Mouse (Mus musculus) forebrain, embryonic 14.5 days (tissue): Measurements from ENCODE around the gene Lrrc10b. TPM values are rescaled to one million over a fixed set of nuclear protein-coding genes. Genes with fewer than 3 reads are reported as not detected.

Experiments used
- ATAC-seq: fragments of 200-750 bp; cut with Nextera tagmentation; 2 replicates; pipeline ENCODE4 v1.8.0; 2017; ENCODE audit warnings: mild to moderate bottlenecking, moderate library complexity
- DNase-seq: peaks from one replicate; pipeline ENCODE4 v3.0.0-alpha.2; 2015; ENCODE audit warnings: low spot score
- H3K27ac ChIP-seq: fragments of 300-500 bp; sonication (generic); 2 replicates; pipeline ENCODE4 v1.5.1; 2014; ENCODE audit warnings: low read depth, mild to moderate bottlenecking, control low read depth, low read length, moderate library complexity
- H3K27me3 ChIP-seq: fragments of 300-500 bp; sonication (generic); replicated peaks from 2 replicates; pipeline ENCODE4 v1.6.1; 2014; ENCODE audit warnings: low read length, control low read depth, mixed read lengths; ENCODE audit not compliant: control insufficient read depth, insufficient read depth
- H3K36me3 ChIP-seq: fragments of 300-500 bp; sonication (generic); 2 replicates; pipeline ENCODE4 v1.6.1; 2014; ENCODE audit warnings: low read length, control low read depth; ENCODE audit not compliant: control insufficient read depth, insufficient read depth
- H3K4me1 ChIP-seq: fragments of 300-500 bp; sonication (generic); 2 replicates; pipeline ENCODE4 v1.6.1; 2014; ENCODE audit warnings: antibody characterized with exemption, low read length, control low read depth; ENCODE audit not compliant: control insufficient read depth, insufficient read depth
- H3K4me2 ChIP-seq: fragments of 300-500 bp; sonication (generic); 2 replicates; pipeline ENCODE4 v1.6.1; 2014; ENCODE audit warnings: mild to moderate bottlenecking, control low read depth, low read length
- H3K4me3 ChIP-seq: fragments of 300-500 bp; sonication (generic); 2 replicates; pipeline ENCODE4 v1.5.1; 2014; ENCODE audit warnings: low read depth, low read length, control low read depth
- H3K9ac ChIP-seq: fragments of 300-500 bp; sonication (generic); 2 replicates; pipeline ENCODE4 v1.6.1; 2014; ENCODE audit warnings: mild to moderate bottlenecking, low read length, control low read depth, moderate library complexity
- H3K9me3 ChIP-seq: fragments of 300-500 bp; sonication (generic); replicated peaks from 2 replicates; pipeline ENCODE4 v1.6.1; 2016; ENCODE audit warnings: low read length, control low read depth, mixed read lengths; ENCODE audit not compliant: control insufficient read depth
- WGBS: fragments of 180-500 bp; shearing (Covaris S2); extraction: QIAGEN DNeasy Blood & Tissue Kit; methylation state at CpG from one replicate; pipeline ENCODE4 v1.1.7; 2014; 5-methylcytosine and 5-hydroxymethylcytosine counted together
- polyA plus RNA-seq: library from polyadenylated mRNA; unstranded; fragments of >200 nt; fragmentation: Nextera tagmentation; extraction: Ambion mirVana; gene quantifications from 2 replicates; pipeline ENCODE4 v1.2.1, GENCODE M21; 2014

Gene Lrrc10b
- polyA plus RNA-seq, 1 experiment from 2014 or later: 0.76 TPM

- H3K27ac ChIP-seq: no peak overlapping the region
- no peaks in the 10 kb centered on the region for H3K36me3 ChIP-seq
- DNase-seq (no peak), ATAC-seq (no peak)
- H3K4me1 ChIP-seq: no peaks in the 10 kb centered on the region; the same call in 1 of the 2 replicates
- no peaks in the 10 kb centered on the region for H3K9me3 ChIP-seq
- no peak overlapping the region for H3K4me2 ChIP-seq
- H3K9ac ChIP-seq: no peak overlapping the region
- H3K4me3 ChIP-seq: no peak overlapping the region
- H3K27me3 ChIP-seq: no peaks in the 10 kb centered on the region
- 57% methylated on average over 9 of the region's 9 CpGs for WGBS
These were observed 23.3 kb downstream of the Lrrc10b start for GRCm38 (mm10) chr19:10433879-10434540.

- no peaks in the 10 kb centered on the region; the same call in 1 of the 2 replicates for H3K4me1 ChIP-seq
- DNase-seq (no peak), ATAC-seq (no peak)
- H3K4me2 ChIP-seq: no peak overlapping the region
- H3K27me3 ChIP-seq: no peaks in the 10 kb centered on the region
- H3K4me3 ChIP-seq: no peak overlapping the region
- H3K9me3 ChIP-seq: no peaks in the 10 kb centered on the region
- 76% methylated on average over 7 of the region's 7 CpGs for WGBS
- H3K36me3 ChIP-seq: no peaks in the 10 kb centered on the region
- H3K9ac ChIP-seq: no peak overlapping the region
- H3K27ac ChIP-seq: no peak overlapping the region
These were observed 24.0 kb downstream of the Lrrc10b start for GRCm38 (mm10) chr19:10433225-10433624.

DNA sequence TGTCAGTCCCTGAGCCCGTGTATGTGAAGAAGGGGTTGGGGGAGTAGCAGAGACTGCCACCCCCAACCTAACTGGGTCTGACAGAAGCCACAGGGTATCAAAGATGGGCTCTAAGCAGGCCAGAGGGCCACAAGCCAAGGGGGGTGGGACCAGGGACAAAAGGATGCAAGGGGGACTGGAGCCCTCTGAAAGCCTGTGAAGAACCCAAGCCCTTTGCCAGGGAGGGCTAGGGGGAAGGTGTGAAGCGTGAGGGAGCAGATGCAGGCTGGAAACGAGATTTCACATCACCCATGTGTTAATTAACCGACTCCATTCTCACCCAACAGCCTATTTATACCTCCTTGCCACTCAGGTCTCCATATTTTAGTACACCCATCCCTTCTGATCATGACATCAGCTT, 25.4 kb downstream of the Lrrc10b start:
- H3K9ac ChIP-seq: no peak overlapping the region
- no peaks in the 10 kb centered on the region; the same call in 1 of the 2 replicates for H3K4me1 ChIP-seq
- no peaks in the 10 kb centered on the region for H3K27me3 ChIP-seq
- no peaks in the 10 kb centered on the region; the same call in 1 of the 2 replicates for H3K36me3 ChIP-seq
- H3K4me2 ChIP-seq: no peak overlapping the region
- H3K4me3 ChIP-seq: no peak overlapping the region
- 32% methylated on average over 4 of the region's 4 CpGs for WGBS
- H3K9me3 ChIP-seq: no peaks in the 10 kb centered on the region
- H3K27ac ChIP-seq: no peak overlapping the region
- DNase-seq (peak; percentile 65), ATAC-seq (peak; percentile 52; the same call in 1 of the 2 replicates)

- 61% methylated on average over 3 of the region's 3 CpGs for WGBS
- H3K36me3 ChIP-seq: no peaks in the 10 kb centered on the region; the same call in 1 of the 2 replicates
- no peak for ATAC-seq
These were observed 25.9 kb downstream of the Lrrc10b start for GRCm38 (mm10) chr19:10431410-10431809.

GRCm38 (mm10) chr19:10429371-10429770, 27.9 kb downstream of the Lrrc10b start:
- Histone ChIP-seq H3K27ac (no peak overlapping the region), H3K4me3 (no peak overlapping the region), H3K36me3 (no peaks in the 10 kb centered on the region; the same call in 1 of the 2 replicates), H3K4me2 (no peak overlapping the region), H3K4me1 (no peaks in the 10 kb centered on the region; the same call in 1 of the 2 replicates), H3K27me3 (no peaks in the 10 kb centered on the region), H3K9me3 (no peaks in the 10 kb centered on the region), H3K9ac (no peak overlapping the region)
- DNase-seq (no peak), ATAC-seq (no peak)
- WGBS: 77% methylated on average over 8 of the region's 8 CpGs

More at GRCm38 (mm10) chr19:10431410-10431809, 25.9 kb downstream of the Lrrc10b start:
- Histone ChIP-seq H3K9ac (no peak overlapping the region), H3K4me1 (no peaks in the 10 kb centered on the region; the same call in 1 of the 2 replicates), H3K4me3 (no peak overlapping the region), H3K27me3 (no peaks in the 10 kb centered on the region), H3K27ac (no peak overlapping the region), H3K9me3 (no peaks in the 10 kb centered on the region), H3K4me2 (no peak overlapping the region)
- no peak for DNase-seq

DNA sequence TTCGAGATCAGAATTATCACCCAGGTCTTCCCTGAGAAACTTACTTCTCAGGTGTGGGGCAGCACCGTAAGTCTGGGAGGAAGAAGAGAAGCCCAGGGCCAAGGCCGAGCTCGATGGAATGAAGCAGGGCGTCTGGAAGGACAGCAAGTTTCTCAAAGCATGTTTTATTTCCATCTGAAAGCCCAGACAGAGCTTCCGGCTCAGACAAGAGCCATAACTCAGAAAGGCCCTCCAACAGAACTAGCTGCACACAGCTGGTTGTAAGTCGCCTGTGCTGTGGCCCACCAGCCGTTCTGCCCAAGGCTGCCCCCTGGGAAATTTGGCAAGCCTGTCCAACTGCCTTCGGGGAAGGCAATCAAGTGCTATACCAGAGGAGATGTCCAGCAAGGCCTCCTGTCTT, 29.8 kb downstream of the Lrrc10b start:
- Histone ChIP-seq H3K27ac (no peak overlapping the region), H3K36me3 (no peaks in the 10 kb centered on the region; the same call in 1 of the 2 replicates), H3K9ac (no peak overlapping the region), H3K4me1 (peaks cover 6% of the 10 kb centered on the region), H3K9me3 (no peaks in the 10 kb centered on the region), H3K4me3 (no peak overlapping the region), H3K27me3 (no peaks in the 10 kb centered on the region), H3K4me2 (no peak overlapping the region)
- 88% methylated on average over 9 of the region's 9 CpGs for WGBS
- ATAC-seq: no peak
- DNase-seq: no peak

GRCm38 (mm10) chr19:10426793-10427192, 30.5 kb downstream of the Lrrc10b start:
- H3K4me3 ChIP-seq: no peak overlapping the region
- DNase-seq (no peak), ATAC-seq (no peak)
- H3K27ac ChIP-seq: no peak overlapping the region
- H3K27me3 ChIP-seq: no peaks in the 10 kb centered on the region
- 53% methylated on average over 6 of the region's 6 CpGs for WGBS
- no peaks in the 10 kb centered on the region for H3K9me3 ChIP-seq
- H3K4me1 ChIP-seq: peaks cover 9% of the 10 kb centered on the region
- H3K4me2 ChIP-seq: no peak overlapping the region
- H3K36me3 ChIP-seq: no peaks in the 10 kb centered on the region; the same call in 1 of the 2 replicates
- no peak overlapping the region for H3K9ac ChIP-seq

DNA sequence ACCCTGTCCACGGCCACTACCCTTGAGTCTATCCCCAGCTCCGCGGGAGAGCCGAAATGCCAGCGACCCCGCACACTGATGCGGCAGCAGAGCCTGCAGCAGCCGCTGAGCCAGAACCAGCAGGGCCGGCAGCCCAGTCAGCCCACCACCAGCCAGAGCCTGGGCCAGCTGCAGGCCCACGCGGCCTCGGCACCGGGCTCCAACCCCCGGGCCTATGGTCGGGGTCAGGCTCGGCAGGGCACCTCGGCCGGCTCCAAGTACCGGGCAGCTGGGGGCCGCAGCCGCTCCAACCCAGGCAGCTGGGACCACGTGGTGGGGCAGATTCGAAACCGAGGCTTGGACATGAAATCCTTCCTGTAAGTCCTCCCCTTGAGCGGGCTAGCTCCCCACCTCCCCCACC, 31.0 kb downstream of the Lrrc10b start:
- Histone ChIP-seq H3K36me3 (no peaks in the 10 kb centered on the region; the same call in 1 of the 2 replicates), H3K9me3 (no peaks in the 10 kb centered on the region), H3K4me1 (peaks cover 9% of the 10 kb centered on the region), H3K4me2 (no peak overlapping the region), H3K9ac (peak overlapping the region; percentile 17; the same call in 1 of the 2 replicates), H3K27me3 (0 out of 2 replicates have a peak, but pooled peaks cover 3% of the 10 kb centered on the region), H3K4me3 (no peak overlapping the region), H3K27ac (no peak overlapping the region)
- no peak for ATAC-seq
- whole genome bisulfite sequencing: 51% methylated on average over 22 of the region's 25 CpGs
- no peak for DNase-seq
